Mouse (Mus musculus) olfactory bulb, adult 2 months (tissue): ENCODE measurements at regions not wholly inside any gene's neighbourhood (a gene's known extent, or its start where the extent isn't known, plus 50 kb on each side); places are given as distances from the start of the nearest gene placed in this dataset.

Experiments used
- H3K27ac ChIP-seq: fragments of 200-500 bp; 2 replicates; pipeline ENCODE4 v1.5.1; 2012; ENCODE audit warnings: low read depth, low read length; ENCODE audit not compliant: insufficient read depth
- H3K4me1 ChIP-seq: fragments of 200-500 bp; 2 replicates; pipeline ENCODE4 v1.6.1; 2012; ENCODE audit warnings: low read length; ENCODE audit not compliant: control insufficient read depth, insufficient read depth
- H3K4me3 ChIP-seq: fragments of 200-500 bp; 2 replicates; pipeline ENCODE4 v1.5.1; 2012; ENCODE audit warnings: mild to moderate bottlenecking, low read depth, low read length, moderate library complexity; ENCODE audit not compliant: insufficient read depth
- CTCF ChIP-seq: fragments of 200-500 bp; IDR thresholded peaks from 2 replicates; pipeline ENCODE4 v1.5.1; 2012; ENCODE audit warnings: low read depth, mild to moderate bottlenecking, low read length, moderate library complexity; ENCODE audit not compliant: insufficient read depth
- POLR2A ChIP-seq: fragments of 200-500 bp; IDR thresholded peaks from 2 replicates; pipeline ENCODE4 v1.6.1; 2012; ENCODE audit warnings: mild to moderate bottlenecking, low read depth, low read length, moderate library complexity; ENCODE audit not compliant: insufficient read depth
- WGBS: fragments of 180-500 bp; shearing (Covaris S2); methylation state at CpG from one replicate; pipeline ENCODE4 v1.1.7; 2018; 5-methylcytosine and 5-hydroxymethylcytosine counted together

DNA sequence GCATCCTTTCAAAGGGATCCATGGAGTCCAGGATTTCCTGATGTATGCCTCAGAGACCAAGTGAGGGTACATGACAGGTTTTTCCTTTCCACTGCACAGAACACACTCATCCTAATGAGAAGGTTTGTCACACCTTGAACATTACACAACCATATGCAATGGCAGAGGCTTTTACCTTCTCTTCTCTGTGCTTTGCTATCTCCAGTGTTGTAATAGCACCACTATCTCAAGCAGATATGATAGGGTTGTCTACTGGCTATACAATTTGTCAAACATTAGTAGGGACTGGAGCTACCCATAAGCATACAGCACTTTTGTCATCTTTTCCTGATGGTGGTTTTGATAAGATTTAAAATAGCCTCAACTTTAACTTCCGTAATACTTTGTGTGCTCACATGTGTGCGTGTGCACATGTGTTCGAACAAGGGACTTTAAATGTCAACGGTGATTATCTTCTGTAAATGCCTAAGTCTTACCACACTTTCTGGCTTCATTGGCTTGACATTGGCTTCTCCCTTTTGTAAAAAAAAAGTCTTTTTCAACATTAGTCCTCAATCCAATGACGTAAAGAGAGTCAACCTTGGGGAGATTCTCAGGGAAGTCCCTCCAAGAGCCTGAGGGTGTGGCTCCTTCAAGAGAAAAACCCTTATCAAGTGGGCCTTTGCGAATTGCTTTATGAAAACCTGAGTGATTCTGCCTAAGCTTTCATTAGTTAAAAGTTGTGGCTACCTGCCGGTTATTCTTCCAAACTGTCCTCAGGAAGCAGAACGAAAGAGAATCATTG is 513.1 kb upstream of the 4930412O13Rik start:
- Histone ChIP-seq H3K4me3 (no peak overlapping the region), H3K27ac (no peak overlapping the region), H3K4me1 (no peaks in the 10 kb centered on the region)
- WGBS: 95% methylated on average over 8 of the region's 8 CpGs
- TF ChIP-seq CTCF: no peak
- no peak for TF ChIP-seq POLR2A

GRCm38 (mm10) chr2:9369572-9369971 is 511.5 kb upstream of the 4930412O13Rik start:
- no peak for TF ChIP-seq POLR2A
- no peak for TF ChIP-seq CTCF
- Histone ChIP-seq H3K27ac (no peak overlapping the region), H3K4me1 (no peaks in the 10 kb centered on the region), H3K4me3 (no peak overlapping the region)
- WGBS: 72% methylated on average over 4 of the region's 4 CpGs

DNA sequence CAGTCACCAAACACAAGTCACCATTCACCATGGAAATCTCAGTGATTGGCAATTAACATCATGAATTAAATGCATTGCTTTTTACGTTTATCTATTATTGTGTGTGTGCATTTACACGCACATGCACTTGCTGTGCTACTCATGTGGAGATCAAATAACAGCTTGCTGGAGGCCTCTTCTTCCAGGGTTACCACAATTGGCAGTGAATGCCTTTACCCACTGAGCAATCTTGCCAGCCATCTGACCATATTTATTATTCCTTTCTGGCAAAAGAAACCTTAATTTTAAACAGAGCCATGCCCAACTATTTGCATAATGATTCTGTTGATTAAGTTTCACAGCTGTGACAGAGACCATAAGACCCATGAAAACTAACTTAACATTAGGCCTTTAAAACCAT is 494.5 kb upstream of the 4930412O13Rik start:
- Histone ChIP-seq H3K4me1 (no peaks in the 10 kb centered on the region), H3K4me3 (no peak overlapping the region), H3K27ac (no peak overlapping the region)
- WGBS: 43% methylated on average over 2 of the region's 2 CpGs
- no peak for TF ChIP-seq POLR2A
- TF ChIP-seq CTCF: no peak

DNA sequence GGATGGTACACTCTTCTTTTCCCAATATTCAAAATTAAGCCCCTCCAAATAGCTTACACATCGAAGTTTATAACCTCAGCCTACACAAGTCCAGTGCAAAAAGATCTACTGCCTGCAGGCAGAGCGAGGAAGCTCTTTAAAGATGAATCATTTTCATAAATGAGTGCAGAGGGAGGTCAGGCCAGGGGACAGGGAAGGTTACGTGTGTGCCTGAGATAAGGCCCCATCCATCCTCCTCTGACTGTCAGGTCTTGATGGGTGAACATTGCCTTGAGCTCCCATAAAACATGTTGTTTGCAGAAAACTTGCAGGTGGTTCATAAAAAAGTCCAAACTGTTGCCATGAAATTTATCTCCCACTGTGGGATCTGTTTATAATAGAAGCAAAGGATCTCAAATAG is 493.0 kb upstream of the 4930412O13Rik start:
- TF ChIP-seq POLR2A (no peak), CTCF (no peak)
- H3K4me3 ChIP-seq: no peak overlapping the region
- WGBS: 90% methylated on average over 3 of the region's 3 CpGs
- no peak overlapping the region for H3K27ac ChIP-seq
- no peaks in the 10 kb centered on the region for H3K4me1 ChIP-seq

- no peaks in the 10 kb centered on the region for H3K4me1 ChIP-seq
Measured at GRCm38 (mm10) chr2:9395379-9395999, 485.6 kb upstream of the 4930412O13Rik start.

DNA sequence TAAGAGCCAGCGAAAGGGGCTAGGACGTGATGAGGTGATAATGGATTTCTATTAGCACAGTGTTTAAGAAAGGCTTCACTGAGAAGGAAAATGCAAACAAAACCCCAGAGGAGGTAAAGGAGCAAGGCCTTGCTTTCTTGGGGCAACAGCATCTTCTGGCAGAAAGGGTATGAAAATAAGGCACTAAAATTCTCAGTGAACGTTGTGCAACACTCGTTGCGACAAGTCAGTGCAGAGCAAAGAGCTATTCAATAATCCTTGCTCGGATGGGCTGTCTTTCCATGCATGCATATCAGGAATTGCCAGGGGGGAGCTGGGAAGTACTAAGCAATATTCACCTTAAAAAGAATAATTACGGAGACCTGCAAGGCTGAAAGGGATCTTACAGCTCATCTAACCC is 479.6 kb upstream of the 4930412O13Rik start:
- TF ChIP-seq CTCF (no peak), POLR2A (no peak)
- Histone ChIP-seq H3K27ac (no peak overlapping the region), H3K4me3 (no peak overlapping the region), H3K4me1 (no peaks in the 10 kb centered on the region)
- 92% methylated on average over 7 of the region's 7 CpGs for WGBS

More at GRCm38 (mm10) chr2:9395379-9395999, 485.6 kb upstream of the 4930412O13Rik start:
- WGBS: 74% methylated on average over 9 of the region's 9 CpGs
- no peak overlapping the region for H3K27ac ChIP-seq
- H3K4me3 ChIP-seq: no peak overlapping the region
- TF ChIP-seq CTCF (no peak), POLR2A (no peak)

DNA sequence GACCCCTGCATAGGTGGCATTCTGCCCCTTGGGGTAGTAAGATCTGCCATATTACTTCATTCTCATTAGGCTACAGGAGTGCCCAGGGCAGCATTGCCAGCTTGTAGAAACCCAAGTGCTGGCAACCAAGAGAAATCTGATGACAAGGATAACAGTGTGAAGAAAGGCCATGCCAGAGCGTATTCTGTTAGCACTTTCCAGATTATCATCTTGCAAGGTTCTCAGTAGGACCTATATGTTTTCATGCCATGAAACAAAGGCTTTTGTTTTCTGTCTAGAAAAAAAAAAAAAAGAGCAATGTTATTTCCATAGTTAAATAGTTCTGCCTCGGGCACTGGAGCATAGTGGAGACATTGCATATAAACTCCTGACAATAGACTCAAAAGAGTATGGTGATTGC is 478.8 kb upstream of the 4930412O13Rik start:
- H3K27ac ChIP-seq: no peak overlapping the region
- no peak overlapping the region for H3K4me3 ChIP-seq
- 61% methylated on average over 2 of the region's 2 CpGs for WGBS
- TF ChIP-seq POLR2A (no peak), CTCF (no peak)
- no peaks in the 10 kb centered on the region for H3K4me1 ChIP-seq

DNA sequence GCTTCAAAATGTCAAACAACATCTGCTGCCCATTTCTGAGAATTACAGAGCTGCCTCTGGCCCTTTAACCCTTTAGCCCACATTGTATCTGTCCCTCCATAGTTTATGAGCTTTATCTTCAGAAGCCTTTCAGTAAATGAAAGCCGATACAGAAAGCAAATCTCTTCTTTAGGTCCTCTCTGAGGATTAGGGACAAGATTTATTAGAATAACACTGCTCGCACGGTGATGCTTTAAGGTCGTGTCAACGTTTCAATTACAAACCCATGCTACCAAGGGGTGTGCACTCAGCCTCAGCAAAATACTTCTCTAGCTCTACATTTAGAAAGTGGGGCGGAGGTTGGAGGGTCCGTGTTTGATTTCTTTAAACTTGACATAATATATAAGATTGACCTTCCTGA is 472.0 kb upstream of the 4930412O13Rik start:
- no peaks in the 10 kb centered on the region for H3K4me1 ChIP-seq
- 85% methylated on average over 7 of the region's 7 CpGs for WGBS
- H3K4me3 ChIP-seq: no peak overlapping the region
- TF ChIP-seq CTCF (no peak), POLR2A (no peak)
- no peak overlapping the region for H3K27ac ChIP-seq

DNA sequence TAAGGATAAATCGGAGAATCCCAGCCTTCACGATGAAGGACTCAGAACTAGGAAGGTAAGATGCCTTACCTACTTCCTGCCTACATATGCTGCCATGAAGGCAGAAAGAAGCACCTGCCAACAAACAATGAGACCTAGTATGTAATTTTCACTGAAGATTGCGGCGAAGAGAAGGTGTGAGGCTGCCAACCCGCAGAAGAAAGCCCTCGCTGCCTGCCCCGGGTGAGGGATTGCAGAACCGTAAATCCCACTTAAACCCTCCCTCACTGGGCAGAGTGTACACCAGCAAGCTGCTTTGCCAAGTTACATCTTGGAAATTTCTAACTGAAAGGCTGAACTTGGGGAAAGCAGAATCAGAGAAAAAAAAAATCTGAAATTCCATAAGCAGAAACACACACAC is 458.4 kb upstream of the 4930412O13Rik start:
- 75% methylated on average over 8 of the region's 8 CpGs for WGBS
- TF ChIP-seq POLR2A: no peak
- TF ChIP-seq CTCF: no peak

More for the DNA sequence above, 458.4 kb upstream of the 4930412O13Rik start:
- no peak overlapping the region for H3K27ac ChIP-seq
- H3K4me1 ChIP-seq: no peaks in the 10 kb centered on the region
- no peak overlapping the region for H3K4me3 ChIP-seq
